Comparison of ENCODE assay signal across 22 mouse cellular contexts in the genomic region with DNA sequence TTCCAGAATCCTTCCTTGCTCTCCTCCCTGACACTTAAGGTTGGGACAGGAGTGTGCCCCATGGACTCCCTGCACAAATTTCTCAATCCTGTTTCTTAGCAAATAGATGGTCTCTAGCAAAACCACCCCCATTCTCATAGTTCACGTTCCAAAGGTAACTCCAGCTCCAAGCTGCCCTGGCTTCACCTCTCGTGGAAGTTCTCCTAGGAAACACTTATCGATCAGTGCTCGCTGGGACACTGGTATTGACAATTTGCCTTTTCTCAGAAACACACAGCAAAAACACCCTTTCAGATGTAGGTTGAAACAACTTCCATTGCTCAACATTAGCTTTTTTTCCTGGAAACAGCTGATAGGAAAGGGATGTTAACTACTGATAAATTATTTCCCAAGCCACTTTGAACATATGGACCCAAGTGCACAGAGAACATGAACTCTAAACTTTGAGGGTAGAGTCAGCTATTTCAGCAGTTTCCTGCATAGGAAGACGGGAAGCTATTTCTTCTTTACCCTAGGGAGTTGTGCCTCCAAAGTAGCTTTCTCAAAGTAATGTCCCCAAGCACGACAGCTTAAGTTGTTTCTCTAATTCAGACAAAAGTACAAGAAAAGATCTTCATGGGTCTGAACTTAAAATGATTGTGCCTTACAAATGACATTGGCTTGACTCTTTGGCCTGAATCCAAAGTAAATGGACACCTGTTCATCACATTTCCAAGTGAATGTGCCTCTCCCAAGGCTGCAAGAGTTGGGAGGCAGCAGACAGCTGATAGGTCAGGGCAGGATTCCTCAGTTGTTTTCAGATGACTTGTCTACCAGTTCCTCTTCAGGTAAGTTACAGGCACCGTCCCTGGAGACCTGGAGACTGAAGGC.
"Had no signal": no experiment of that assay in that cellular context is flagged by ENCODE, and none has a peak within 500 bp of the region (broad histone marks: within the 10 kb centered on the region; RNA-seq: fewer than 3 reads in every experiment).

No protein-coding gene starts in this region.

- DNase-seq: liver, embryonic 13.5 days; lung, adult 2 months; lung, postnatal 14 days; lung, postnatal 36 days; retina, postnatal 1 day; right cerebral cortex, adult 18-20 months; right cerebral cortex, postnatal 25 days; right cerebral cortex, postnatal 4 days; spleen, adult 18-20 months; thymus, adult 18-20 months; thymus, postnatal 14 days; thymus, postnatal 36 days had no signal

- H3K27me3 ChIP-seq: liver, embryonic 13.5 days; lung, embryonic 15.5 days; megakaryocyte, embryonic 14.5 days; midbrain, embryonic 13.5 days; midbrain, embryonic 15.5 days; neural tube, embryonic 13.5 days; neural tube, embryonic 15.5 days had no signal

- H3K9ac ChIP-seq: liver, embryonic 13.5 days; lung, embryonic 15.5 days; midbrain, embryonic 13.5 days; midbrain, embryonic 15.5 days; neural tube, embryonic 13.5 days; neural tube, embryonic 15.5 days had no signal

- H3K4me1 ChIP-seq: lung, embryonic 15.5 days; megakaryocyte, embryonic 14.5 days; midbrain, embryonic 13.5 days; midbrain, embryonic 15.5 days; neural tube, embryonic 13.5 days; neural tube, embryonic 15.5 days had no signal

- H3K9me3 ChIP-seq: liver, embryonic 13.5 days; lung, embryonic 15.5 days; megakaryocyte, embryonic 14.5 days; midbrain, embryonic 13.5 days; midbrain, embryonic 15.5 days; neural tube, embryonic 13.5 days; neural tube, embryonic 15.5 days had no signal

- H3K27ac ChIP-seq: liver, embryonic 13.5 days; lung, embryonic 15.5 days; macrophage; midbrain, embryonic 13.5 days; midbrain, embryonic 15.5 days; neural tube, embryonic 13.5 days; neural tube, embryonic 15.5 days had no signal

- H3K4me2 ChIP-seq: liver, embryonic 13.5 days; lung, embryonic 15.5 days; midbrain, embryonic 11.5 days; midbrain, embryonic 13.5 days; midbrain, embryonic 15.5 days; neural tube, embryonic 13.5 days; neural tube, embryonic 15.5 days had no signal

- H3K36me3 ChIP-seq: liver, embryonic 13.5 days; lung, embryonic 15.5 days; midbrain, embryonic 13.5 days; midbrain, embryonic 15.5 days; neural tube, embryonic 13.5 days; neural tube, embryonic 15.5 days had no signal

- ATAC-seq: lung, postnatal 0 days; midbrain, embryonic 13.5 days; midbrain, embryonic 15.5 days had no signal

- H3K4me3 ChIP-seq: liver, embryonic 13.5 days; lung, embryonic 15.5 days; megakaryocyte, embryonic 14.5 days; midbrain, embryonic 13.5 days; midbrain, embryonic 15.5 days; myocyte; neural tube, embryonic 13.5 days; neural tube, embryonic 15.5 days had no signal
